Mouse (Mus musculus) G1E (cell line): ENCODE measurements around the gene Ints3.

Source experiments
- CTCF ChIP-seq: IDR thresholded peaks from 2 replicates; pipeline ENCODE4 v1.5.1; 2012; ENCODE audit warnings: low read depth, low read length, inconsistent platforms, mixed read lengths
- GATA1 ChIP-seq: IDR thresholded peaks from 2 replicates; pipeline ENCODE4 v1.6.1; 2012; ENCODE audit warnings: borderline replicate concordance, low read length, inconsistent platforms, mixed read lengths
- GATA2 ChIP-seq: IDR thresholded peaks from 2 replicates; pipeline ENCODE4 v1.6.1; 2012; ENCODE audit warnings: low read depth, low read length, inconsistent platforms, borderline replicate concordance
- POLR2AphosphoS5 ChIP-seq: IDR thresholded peaks from 2 replicates; pipeline ENCODE4 v1.6.1; 2012; ENCODE audit warnings: low read depth, low read length, inconsistent platforms; ENCODE audit not compliant: insufficient replicate concordance
- TAL1 ChIP-seq: conservative IDR thresholded peaks from 2 replicates; pipeline ENCODE4 v1.6.1; 2012; ENCODE audit warnings: low read depth, low read length, inconsistent platforms, mixed read lengths

DNA sequence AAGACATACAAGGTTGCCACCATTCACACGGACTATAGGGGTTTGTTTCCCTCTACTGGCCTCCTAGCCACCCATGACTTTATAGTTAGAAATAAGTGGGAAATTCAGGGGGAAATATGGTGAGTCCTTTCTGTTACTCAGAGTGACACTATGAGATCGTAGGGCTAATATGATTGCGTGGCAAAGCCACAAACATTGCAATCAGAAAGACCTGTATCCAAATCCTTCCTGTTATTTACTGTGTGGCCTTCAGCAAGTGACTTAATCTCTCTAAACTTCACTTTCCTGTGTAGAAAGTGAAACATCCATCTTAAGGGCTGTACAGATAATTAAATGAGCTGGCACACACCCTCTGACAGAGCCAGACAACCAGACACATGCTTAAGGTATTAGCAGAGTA lies 24.7 kb downstream of the Ints3 start:
- TF ChIP-seq CTCF = no peak
- no peak for TF ChIP-seq POLR2AphosphoS5
- no peak for TF ChIP-seq GATA1
- TF ChIP-seq TAL1 = no peak
- no peak for TF ChIP-seq GATA2
